Mouse (Mus musculus) heart, postnatal 25 days (tissue): Measurements from ENCODE around the gene Tnfrsf13c. TPM values are rescaled to one million over a fixed set of nuclear protein-coding genes. Genes with fewer than 3 reads are reported as not detected.
"Not testable (repeated sequence)": the region's sequence is repeated elsewhere in the genome, so short reads cannot be mapped to it uniquely, and the experiment has no call there.

Experiments used
- DNase-seq: peaks from one replicate; pipeline ENCODE4 v3.0.0; 2022; ENCODE audit warnings: low spot score
- intact Hi-C: fragments of 180-260 bp; cut with DNase I; formaldehyde crosslinking; loops from one replicate; pipeline ENCODE4 v1.15.1; 2025
- total RNA-seq, 2 experiments: library from RNA; stranded (reverse); gene quantifications; 2 replicates each; pipeline ENCODE4 v1.2.3; 2021

Tnfrsf13c gene
- total RNA-seq, result under 1 TPM in 1 of 2 experiments, not detected in 1; 0.36 TPM

DNA sequence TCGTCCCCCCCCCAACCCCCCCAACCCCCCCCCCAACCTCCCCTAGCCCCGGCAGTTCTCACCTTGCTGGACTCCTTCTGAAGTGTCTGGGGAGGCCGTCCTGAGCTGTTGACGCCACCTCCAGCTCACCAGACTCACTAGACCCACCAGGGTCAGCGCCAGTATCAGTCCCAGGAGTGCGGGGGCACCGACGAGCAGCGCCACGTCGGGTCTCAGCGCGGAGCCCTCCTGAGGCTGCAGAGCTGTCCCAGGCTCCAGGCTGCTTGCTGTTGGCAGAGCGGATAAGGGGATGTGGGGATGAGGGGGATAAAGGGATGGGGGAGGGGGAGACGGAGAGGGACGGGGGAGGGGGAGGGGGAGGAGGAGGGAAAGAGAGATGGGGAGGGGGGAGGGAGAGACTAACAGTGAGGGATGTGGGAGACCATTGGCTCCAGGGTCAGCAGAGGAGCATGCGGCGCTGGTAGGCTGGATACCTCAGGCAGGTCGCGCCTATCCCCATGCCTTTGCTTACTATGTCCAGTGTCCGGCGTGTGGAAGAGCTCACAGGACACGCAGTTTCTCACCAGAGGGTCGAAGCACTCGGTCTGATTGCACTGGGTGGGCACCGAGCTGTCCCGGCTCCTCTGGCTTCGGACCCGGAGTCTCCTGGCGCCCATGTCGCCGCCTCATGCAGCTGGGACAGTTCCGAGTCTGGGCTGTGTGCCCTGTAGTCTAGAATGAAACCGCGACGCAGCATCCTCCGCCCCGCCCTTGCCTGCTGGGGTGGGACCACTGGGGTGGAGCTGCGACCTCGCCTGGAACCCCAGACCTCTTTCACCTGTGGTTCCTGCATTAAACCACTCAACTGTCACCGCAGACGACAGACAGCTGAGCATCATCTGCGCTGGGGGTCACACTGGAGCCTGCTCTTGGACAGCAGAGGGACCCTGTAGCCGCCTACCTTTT, at the start of gene Tnfrsf13c:
TSS of gene Tnfrsf13c (minus strand) at position 713 of the 945 bp plus-strand sequence.
- no peak for DNase-seq
- intact Hi-C loops, result no loop called here

DNA sequence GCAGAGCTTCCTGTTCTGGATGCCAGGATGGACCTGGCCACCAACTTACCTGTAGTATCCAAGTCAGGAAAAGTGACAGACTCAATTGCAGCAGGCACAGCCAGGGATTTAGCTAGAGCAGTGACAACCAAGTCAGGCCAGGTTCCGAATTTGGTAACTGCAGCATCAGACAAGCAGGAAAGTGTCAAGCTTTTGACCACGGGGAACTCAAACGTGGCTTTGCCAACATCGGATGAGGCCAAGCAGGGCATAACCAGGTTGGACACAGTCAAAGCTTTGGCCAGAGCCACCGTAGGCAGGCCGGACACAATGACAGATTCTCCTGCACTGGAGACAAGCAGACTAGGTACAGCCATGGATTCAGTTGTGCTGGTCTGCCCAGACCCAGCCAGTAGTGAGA, 48.1 kb upstream of the Tnfrsf13c start:
- intact Hi-C loops, result no loop called here
- DNase-seq, result no peak

DNA sequence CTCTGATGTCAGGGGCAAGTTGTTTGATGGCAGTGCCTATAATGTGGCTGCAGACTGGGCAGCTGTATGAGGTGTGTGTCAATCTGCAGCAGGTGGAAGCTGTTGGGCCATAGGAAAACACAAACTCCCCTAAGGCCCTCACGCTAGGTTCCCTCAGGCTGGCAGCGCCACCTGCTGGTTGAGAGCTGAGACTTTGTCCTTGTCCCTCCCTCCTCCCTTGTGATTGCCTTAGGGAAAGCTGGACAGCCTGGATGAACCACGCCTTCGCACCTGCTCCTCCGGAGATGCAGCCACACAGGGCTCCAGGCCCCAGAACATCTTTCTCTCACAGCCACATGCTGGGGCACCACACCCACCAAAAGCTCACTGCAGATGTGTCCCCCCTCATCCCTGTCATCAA, 47.0 kb upstream of the Tnfrsf13c start:
- DNase-seq, result no peak
- intact Hi-C loops, result no loop called here

DNA sequence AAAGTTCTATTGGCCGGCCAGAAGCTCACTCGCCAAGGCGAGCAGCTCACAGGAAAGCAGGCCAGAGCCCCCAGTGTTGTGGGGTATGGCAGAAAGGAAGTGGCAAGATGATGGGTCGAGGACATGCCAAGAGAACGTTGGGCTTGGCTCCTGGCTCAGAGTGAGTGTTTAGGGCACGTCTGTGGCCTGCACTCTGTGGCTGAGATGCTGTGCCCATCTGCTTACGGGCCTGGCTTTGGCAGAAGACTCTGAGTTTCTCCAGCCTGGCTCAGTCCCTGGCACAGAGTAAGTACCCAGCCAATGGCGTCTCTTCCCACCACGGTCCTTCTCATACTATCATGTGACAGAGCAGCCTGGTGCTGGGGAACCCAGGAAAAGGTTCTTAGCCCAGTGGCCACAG, 44.6 kb upstream of the Tnfrsf13c start:
- no peak for DNase-seq
- intact Hi-C loops, result loop anchor here (10.0 kb wide), 1 partner anchor 536 kb away; no protein-coding TSS in a partner anchor

DNA sequence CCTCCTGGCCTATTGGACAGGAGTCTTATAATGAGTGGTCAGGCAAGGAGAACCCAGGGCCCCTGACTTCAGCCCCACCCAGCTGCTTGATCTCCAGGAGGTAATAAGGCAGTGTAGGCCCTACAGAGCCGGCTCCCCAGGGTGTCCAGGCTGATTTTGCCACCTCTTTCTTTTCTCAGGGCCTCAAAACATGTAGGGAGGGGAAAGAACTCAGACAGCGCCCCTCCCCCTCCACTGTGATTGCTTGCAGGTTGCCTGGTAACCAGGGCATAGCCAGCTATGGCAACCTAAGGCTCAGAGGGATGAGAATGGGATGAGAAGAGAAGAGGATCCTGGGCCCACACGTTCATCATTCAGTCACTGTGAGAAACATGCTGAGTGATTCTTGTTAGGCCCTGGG, 44.0 kb upstream of the Tnfrsf13c start:
- no peak for DNase-seq
- intact Hi-C loops, result loop anchor here (10.0 kb wide), 1 partner anchor 537 kb away; no protein-coding TSS in a partner anchor

DNA sequence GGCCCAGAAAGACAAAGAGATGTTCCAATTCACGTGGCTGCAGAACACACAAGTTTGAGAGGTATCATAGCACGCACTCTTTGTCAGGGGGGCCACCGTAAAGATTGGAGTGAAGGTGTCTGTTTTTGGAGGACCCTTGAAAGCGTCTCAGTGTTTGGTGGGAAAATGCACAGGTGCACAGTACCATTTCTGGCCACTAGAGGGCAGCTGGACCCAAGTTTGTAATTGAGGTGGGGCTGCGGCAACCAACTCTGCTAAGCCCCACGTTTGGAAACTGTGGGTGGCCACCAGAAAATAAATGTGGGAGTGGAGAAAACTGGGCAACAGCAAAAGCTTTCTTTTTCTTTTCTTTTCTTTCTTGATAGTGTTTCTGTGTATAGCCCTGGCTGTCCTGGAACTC, 42.2 kb upstream of the Tnfrsf13c start:
- intact Hi-C loops, result loop anchor here (1.0 to 10.0 kb wide), 2 partner anchors 151 to 538 kb away; no protein-coding TSS in a partner anchor
- no peak for DNase-seq

DNA sequence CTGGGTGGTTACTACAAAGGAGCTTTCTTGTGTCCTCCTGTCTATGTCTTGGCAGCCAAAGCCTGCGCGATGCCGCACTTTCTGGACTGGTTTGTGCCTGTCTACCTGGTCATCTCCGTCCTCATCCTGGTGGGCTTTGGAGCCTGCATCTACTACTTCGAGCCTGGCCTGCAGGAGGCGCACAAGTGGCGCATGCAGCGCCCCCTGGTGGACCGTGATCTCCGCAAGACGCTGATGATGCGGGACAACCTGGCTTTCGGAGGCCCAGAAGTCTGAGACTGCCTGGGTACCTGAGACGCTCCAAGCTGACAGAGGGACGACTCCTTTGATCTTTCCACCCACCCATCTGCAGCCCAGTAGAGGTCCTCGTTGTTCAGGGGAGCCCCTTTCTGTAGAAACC, 35.3 kb upstream of the Tnfrsf13c start:
- no peak for DNase-seq
- intact Hi-C loops, result no loop called here

DNA sequence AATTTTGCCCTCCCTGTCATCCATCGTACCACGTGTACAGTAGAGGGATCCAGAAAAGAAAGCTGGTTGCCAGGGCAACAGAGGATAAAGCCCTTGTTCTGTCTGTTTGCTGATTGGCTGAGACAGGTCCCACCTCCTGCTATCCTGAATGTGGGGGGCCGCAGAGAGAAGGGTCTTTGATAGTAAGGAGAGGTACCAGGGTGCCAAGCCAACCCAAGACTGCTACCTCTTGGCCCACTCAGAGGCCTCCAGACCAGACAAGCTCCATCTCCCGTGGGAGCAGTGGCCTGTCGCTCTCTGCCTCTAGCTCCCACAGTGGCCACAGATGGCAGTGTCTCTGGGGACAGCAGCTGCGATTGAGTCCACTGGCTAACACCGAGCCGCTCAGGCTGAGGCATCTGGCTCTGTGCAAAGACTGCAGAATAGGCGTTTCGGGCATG, 31.8 kb upstream of the Tnfrsf13c start:
- intact Hi-C loops, result no loop called here
- no peak for DNase-seq

DNA sequence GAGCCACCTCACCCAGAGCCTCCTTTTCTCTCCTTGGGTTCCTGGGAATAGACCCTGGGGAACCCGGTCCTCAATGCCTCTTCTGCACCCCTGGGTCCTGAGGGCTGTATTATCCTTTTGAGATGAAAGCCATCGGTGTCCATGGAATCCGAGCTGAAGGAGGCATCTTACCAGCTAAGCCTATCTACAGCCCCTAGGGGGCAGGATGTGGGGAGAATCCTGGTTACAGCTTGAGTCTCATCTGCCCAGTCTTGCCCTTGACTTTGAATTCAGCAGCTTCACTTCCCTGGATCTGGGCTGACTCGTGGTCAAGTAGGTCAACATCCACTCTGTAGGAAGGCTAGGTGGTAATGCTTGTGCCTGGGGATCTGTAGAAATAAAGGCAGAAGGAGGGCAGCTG, 31.1 kb upstream of the Tnfrsf13c start:
- intact Hi-C loops, result no loop called here

DNA sequence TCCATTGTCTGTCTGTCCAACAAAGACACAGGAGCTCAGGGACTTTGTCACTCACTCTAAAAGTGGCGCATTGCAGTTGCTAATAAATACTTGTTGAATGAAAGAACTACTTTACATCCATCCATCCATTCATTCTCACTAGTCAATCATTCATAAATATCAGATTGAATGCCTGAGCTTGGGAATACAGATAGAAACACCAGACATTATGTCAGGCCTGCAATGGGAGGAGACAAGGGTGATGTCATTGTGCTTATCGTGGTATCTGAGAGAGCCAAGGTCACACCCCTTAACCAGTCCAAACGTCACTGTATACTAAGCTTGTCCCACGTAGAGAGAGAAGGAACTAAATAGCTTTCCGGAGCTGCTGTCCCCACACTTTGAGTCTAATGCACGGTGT, 27.9 kb upstream of the Tnfrsf13c start, which contains the start of gene 1500009C09Rik:
TSS of gene 1500009C09Rik (plus strand) at position 301 of the 400 bp plus-strand sequence.
- intact Hi-C loops, result no loop called here
- DNase-seq, result no peak

More for the DNA sequence above, 31.1 kb upstream of the Tnfrsf13c start:
- no peak for DNase-seq

DNA sequence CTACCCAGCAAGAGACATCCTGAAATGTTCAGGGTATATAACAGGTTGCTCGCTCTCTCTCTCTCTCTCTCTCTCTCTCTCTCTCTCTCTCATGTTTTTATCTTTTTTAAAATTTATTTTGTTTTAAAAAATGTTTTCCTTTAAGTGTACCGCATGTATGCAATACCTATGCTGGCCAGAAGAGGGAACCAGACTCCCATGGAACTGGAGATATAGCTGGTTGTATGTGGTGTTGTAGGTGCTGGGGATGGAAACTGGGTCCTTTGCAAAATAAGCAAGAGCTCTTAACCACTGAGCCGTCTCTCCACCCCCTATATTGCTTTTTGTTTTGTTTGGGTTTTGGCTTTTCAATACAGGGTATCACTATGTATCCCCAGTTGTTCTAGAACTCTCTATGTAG, 27.4 kb upstream of the Tnfrsf13c start:
- intact Hi-C loops, result no loop called here

DNA sequence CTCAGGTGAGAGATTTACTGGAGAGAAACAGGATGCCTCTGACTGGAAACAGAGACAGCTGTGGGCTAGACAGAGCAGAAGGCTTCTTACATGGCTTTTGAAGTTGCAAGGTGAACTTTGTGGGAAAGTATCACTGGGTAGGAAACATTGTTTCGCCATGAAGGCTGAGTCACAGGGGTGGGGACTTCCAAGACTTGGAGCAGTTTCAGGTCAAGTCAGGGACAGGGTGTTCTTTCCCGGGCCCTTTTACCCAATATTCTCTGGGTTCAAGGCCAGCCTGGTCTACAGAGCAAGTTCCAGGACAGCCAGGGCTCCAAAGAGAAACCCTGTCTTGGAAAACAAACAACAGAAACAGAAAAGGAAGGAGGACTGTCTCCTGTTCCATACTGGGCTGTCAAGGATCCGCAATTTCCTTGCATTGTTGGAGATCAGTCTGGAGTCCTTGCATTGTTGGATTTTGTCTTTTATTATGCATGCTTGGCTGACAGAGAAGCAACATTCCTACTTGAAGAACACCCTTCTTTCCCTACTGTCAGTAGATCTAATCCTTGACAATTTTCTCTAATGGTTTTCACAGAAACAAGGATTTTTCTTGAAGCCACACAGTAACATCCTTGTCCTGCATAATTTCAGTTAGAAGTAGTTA, 23.1 kb upstream of the Tnfrsf13c start:
- intact Hi-C loops, result no loop called here
- DNase-seq, result no peak

More for the DNA sequence above, 27.4 kb upstream of the Tnfrsf13c start:
- no peak for DNase-seq

DNA sequence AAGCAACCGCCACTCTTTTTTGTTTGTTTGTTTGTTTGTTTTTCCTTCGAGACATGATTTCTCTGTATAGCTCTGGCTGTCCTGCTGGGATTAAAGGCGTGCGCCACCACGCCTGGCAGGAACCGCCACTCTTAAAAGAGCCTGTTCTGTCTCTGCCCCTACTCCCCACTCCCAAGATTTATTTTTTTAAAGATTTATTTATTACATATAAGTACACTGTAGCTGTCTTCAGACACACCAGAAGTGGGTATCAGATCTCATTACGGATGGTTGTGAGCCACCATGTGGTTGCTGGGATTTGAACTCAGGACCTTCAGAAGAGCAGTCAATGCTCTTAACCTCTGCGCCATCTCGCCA, 20.6 kb upstream of the Tnfrsf13c start:
- DNase-seq, result not testable (repeated sequence)

DNA sequence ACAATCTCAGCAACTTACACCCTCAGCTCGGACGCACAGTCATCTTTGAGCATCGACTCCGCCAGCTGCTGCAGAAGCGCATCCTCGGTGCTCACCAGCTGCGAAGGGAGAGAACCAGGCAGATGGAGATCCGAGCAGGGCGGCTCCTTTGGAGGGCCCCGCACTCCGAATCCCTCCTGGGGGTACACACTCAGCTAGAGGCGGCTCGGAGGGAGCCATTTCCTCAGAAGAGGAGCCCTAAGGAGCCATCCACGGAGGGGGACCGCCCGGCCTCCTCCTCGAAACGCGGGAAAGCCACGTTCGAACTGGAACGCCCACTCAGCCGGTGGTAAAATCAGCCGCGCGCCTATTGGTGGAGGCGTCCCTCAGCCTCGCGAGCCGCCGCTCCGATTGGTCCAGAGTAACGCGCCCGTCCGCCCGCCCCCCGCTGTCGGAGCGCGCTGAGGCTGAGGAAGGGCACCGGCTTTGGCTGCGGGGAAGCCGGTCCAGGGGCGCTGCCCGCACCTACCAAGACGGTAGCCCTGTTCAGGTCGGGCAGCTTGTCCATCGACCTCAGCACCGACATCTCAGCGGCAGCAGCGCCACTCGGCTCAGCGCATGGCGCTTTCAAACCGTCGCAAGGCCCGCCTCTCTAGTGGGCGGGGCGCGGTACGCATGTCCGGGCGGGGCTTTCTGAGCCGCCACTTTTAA, 20.1 kb upstream of the Tnfrsf13c start, which contains the start of gene Cenpm:
TSS of gene Cenpm (minus strand) at position 634 of the 690 bp plus-strand sequence.
- intact Hi-C loops, result no loop called here
- DNase-seq, result peak; percentile 83

More for the DNA sequence above, 20.6 kb upstream of the Tnfrsf13c start:
- intact Hi-C loops, result not testable (repeated sequence)

DNA sequence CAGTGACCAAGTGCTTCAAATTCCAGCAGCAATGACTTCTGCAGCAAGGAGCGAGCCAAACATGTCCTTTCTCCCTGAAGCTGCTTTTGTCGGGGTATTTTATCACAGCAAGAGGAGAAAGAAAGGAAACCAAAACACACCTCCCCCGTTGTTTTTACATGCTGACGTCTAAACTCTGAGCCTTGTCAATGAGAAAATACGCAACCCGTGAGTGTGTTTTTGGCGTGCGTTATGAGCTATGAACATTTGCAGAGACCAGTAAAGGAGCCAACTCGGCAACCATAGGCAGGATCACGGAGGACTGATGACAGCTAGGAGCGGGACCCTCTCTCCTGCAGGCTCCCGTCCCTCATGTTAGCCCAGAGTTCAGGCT, 19.6 kb upstream of the Tnfrsf13c start:
- intact Hi-C loops, result no loop called here
- DNase-seq, result no peak

DNA sequence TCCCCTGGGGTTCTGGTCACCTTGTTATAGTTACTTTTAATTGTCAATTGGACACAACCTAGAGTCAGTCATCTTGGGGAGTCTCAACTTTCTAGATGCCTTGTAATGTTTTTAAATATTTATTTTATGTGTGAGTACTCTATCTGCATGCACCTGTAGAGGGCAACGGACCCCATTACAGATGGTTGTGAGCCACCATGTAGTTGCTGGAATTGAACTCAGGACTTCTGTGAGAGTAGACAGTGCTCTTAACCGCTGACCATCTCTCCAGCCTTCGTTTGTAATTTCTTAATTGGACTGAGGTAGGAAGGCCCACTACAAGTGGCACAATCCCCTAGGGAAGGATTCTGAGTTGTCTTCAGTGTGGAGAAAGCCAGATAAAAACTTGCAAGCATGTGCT, 19.1 kb upstream of the Tnfrsf13c start:
- DNase-seq, result no peak
- intact Hi-C loops, result no loop called here

DNA sequence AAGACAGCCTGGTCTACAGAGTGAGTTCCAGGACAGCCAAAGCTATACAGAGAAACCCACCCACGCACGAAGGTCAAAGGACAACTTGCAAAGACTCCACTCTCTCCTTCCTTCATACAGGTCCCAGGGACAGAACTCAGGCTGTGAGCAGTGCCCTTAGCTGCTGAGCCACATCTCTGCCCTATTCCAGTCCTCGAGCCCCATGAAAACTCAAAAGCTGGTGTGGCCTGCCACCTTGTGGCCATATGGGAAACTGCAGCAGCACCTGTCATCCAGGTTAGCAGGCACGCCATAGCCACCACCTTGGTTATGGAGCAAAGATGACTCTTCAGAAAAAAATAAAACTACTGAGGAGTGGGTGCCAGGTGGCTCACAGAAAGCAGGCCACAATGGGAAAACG, 12.4 kb upstream of the Tnfrsf13c start:
- intact Hi-C loops, result loop anchor here (1.0 kb wide), 2 partner anchors 97 to 171 kb away; no protein-coding TSS in a partner anchor
- peak; percentile 46 for DNase-seq

DNA sequence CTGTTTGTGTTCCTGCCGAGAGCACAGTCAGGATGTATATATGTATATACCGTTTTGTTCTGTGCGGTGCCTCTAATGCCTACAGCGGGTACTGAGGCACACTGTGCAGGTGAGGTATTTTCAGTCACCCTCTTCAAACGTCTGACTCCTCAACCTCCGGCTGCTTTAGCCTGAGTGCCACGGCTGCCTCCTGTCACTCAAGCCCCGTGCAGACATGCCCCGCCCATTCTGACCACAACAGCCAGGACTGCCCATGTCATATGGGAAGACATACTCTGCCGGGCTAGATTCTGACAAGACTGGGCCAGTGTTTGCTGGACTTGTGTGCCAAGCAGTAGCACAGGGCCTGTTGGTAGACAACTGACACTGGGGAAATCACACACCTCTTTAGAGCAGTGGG, 11.5 kb upstream of the Tnfrsf13c start:
- no peak for DNase-seq
- intact Hi-C loops, result loop anchor here (1.0 kb wide), 2 partner anchors 96 to 170 kb away; no protein-coding TSS in a partner anchor

DNA sequence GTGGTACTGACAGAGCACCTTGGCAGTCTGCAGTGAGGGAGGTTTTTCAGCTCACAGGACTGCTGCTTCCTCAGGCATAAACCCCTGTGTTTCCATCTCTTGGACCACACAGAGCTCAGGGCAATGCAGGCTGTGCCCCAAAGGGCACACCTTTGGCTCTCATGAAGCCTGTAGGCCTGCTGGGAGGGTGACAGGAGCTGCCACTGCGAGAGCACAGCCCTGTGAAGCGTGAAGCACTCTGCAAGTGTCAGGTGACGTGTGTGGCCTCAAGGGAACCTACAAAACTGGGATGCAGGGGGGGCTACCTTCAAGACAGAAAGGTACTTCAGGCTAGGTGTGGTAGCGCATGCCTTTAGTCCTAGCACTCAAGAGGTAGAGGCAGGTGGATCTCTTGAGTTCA, 8.5 kb upstream of the Tnfrsf13c start:
- intact Hi-C loops, result no loop called here
- no peak for DNase-seq
